Mouse (Mus musculus) T-helper 2 cell (primary cell): ENCODE measurements around the gene Erh.

ENCODE experiments used
- in situ Hi-C: fragments of 300-600 bp; cut with MboI, MseI; formaldehyde crosslinking; loops from one replicate; pipeline ENCODE4 v1.15.1; 2025; ENCODE audit warnings: high pct_unique_total_duplicates

Gene Erh

DNA sequence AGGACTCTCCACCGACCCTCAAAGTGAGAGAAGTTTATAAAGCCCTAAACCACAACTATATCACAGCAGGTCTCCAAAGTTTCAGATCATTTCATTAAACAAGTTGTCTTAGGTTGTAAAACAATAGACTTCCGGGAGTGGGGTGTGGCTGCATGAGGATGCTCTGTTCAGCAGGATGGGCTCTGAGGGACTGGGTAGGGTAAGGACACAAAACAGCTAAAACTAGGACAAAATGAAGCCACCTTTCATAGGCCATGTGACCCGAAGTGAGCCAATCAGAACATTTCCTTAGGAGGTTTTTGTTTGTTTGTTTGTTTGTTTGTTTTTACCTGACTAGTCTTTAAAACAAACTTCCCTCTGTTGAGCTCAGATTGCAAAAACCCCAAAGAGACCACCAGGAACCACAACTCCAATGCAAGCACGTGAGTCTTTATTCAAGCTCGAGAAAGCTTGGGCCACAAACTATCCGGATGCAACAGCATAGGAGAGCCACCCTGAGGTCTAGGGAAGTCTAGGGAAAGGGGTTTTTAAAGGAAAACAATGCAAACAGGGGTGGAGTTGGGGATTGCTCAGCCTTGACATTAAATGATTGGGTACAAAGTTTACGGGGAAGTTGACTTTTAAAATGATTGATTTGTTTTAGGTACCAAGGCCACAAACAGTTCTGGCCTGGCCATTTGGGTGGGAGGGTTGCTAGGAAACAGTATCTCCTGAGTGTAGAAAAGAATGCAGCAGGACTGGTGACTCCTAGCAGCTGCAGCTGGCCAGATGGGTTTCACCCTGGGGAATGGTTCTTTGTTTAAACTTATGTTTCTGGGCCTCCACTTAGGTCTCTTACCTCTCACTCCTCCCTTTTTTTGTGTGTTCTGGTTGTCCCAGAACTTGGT lies 28.5 kb downstream of the Erh start:
- in situ Hi-C loops, result no loop called here

DNA sequence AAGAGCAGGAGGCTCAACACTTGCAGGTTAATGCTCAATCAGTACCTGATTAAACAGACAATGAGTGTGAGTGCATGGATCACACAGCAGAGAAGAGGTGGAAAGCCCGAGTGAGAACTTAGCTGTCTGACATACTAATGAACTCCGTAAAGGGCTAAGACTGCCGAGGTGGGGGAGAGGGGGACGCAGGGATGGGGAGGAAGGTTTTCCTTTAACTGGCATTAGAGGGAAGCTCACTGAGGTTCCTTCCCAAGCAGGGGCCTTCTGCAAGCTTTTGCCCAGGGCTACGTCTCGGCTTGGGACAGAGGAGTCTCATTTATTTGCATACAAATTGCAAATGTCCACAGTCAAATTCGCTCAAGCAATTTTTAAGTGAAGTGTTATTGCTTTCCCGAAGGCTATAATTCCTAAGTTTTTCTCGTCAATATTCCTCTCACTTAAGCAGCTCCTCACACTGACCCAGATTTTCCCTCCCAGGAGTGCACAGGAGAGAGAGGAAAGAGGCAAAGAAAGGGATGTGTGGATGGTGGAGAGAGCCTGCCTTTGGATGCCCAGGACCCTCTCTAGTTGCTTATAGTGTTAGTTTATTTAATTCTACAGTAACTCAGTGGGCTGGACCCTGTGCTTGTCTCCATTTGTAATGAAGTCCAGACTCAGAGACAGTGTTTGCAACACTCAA lies 31.9 kb downstream of the Erh start:
- in situ Hi-C loops, result no loop called here

DNA sequence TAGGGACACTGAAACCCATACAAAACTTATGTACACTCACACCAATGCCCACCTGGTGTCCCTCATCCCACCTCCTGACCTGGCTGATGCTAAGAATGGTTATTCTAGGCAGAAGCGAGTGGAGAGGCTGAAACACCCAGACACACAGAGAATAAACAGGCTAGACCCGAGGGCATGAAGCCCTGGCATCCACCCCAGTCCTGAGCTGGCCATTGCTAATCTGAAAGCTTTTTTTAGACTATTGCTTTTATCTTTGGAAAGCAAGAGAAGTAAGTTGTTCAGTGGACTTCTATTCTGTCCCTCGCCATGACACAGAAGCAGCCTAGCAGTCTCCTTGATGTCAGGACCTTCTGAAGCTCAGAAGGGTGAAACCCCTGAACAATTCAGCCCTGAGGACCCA lies 34.2 kb downstream of the Erh start:
- in situ Hi-C loops, result loop anchor here (5.0 kb wide), 1 partner anchor 62 kb away; no protein-coding TSS in a partner anchor

DNA sequence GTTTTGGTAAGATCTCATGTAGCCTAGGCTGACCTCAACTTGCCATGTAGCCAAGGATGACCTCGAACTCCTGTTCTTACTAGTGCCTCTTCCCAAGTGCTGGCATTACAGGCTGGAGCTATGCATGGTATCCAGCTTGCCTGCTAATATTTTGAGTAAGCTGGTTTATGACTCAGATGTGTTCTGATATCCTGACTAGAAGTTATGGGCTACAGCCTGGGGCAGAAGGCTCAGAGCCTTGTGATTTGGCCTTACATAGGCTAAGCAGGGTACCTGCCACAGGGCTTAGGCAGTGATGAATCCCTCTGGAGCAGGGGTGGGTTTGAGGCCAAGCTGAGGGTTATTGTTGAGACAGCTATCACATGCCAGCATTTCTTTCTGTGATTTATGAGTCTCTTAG lies 35.6 kb downstream of the Erh start:
- in situ Hi-C loops, result loop anchor here (5.0 kb wide), 1 partner anchor 64 kb away; no protein-coding TSS in a partner anchor

DNA sequence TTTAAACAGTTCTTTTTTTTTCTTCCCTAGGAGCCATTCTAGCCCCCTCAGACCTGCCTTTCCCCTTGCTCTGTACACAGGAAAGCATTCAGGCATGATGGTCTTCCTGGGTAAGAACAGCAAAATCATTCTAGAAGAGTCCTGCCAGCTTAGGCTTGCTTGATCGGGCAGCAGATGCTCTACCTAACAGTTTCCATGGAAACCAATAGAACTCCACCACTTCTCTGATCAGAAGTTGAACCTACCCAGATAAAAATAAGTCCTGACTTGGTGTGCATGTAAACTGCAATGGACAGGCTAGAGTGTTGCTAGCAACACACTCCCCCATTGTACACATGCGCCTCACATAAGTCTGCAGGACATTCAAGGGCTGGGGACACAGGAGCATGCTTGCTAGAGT lies 39.9 kb downstream of the Erh start:
- in situ Hi-C loops, result no loop called here

DNA sequence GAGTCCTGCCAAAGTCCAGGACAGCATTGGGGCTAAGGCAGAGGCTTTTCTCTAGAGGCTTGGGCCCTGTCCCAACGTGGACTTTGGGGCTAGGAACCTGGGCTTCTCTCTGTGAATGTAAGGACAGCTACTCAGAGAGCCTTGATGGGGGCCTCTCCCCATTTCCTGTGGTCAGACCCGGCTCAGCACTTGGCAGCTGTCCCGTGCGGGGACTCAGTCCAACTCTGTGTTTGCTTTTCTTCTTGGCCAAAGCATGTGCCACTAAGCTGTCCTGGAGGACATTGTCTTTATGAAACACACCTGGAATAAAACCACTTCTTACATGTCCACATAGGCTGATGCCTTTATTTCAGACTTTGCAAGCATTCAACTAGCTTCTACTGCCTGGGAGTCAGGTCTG lies 40.6 kb downstream of the Erh start:
- in situ Hi-C loops, result no loop called here

DNA sequence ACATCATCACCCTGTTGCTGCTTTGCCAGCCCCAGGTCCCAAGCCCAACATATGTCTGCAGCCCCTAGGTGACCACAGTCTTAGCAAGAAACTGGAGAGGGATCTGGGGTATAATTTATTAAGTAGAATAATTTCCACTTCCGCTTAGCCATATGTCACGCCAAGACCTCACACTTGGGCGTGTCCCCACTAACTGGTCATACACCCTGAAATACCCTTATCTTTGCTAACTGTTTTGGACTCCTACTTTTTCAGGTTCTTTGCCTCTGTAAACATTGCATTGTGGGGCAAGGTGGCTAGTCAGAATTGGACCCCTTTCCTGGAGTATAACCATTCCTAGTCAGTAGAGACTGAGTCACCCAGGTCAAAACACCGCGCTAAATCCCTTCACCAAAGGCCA lies 41.7 kb downstream of the Erh start:
- in situ Hi-C loops, result no loop called here

DNA sequence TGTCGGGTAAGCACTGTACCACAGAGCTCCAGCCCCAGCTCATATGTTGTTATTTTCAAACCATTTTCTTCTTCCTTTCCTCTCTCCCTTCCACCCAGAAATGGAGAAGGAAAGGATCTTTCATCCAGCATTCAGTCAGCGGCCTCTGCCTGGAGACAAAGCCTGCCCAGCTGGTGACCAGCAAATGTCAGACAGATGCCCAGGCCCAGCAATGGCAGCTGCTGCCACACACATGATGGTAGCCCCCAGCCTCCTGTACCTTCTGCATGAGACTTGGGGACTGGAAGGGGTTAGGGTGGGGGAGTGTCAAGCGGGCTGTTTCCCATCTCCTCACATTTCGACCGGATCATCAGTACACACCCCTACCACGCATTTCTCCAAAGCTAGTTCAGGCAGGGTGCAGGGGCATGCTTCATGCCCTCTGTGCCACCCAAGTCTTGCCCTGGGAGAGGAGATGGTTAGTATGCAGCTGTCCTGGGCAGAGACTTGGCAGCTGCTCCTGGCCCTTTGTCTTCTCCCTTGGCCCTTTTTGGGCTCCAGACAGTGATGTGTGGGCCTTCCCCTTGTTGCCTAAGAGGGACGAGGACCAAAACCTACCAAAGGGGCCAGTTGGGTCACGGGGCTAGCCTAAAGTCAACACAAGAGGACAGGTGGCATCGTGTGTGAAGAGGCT lies 42.4 kb downstream of the Erh start:
- in situ Hi-C loops, result no loop called here

DNA sequence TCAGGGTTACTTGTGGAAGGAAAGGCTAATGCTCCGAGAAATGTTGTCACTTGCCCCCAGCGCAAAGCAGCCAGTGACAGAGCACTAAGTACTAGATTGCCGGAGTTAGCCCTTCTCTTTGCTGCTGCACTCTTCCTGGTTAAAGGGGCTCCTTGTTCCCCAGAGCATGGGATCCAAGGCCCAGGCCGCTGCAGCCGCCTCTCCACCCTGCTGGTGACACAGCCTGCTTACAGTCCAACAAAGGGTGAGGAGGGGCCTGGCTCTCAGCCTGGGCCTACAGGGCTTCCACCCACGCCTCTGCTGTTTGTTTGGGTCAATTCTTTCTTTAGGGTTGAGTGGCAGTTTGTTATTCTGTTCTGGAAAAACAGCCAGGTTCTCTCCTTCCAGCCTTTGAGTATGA lies 45.4 kb downstream of the Erh start:
- in situ Hi-C loops, result no loop called here

DNA sequence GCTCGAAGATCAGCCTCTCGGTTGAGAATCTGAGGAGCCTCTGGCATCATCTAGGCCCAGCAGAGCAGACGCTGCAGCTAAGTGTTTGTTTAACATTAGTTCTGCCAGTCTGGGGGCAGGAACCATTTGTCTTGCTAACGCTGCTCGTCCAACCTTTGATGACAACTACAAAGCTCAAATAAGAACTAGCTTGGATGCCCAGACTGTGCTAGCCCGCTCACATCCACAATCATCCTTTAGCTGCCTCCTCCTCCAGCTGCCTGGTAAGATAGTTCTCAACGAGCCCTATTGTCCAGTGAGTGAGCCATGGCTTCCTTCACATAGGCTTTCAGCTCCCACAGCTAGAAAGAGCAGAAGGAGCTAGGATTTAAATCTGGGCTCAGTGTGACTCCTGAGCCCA lies 45.9 kb downstream of the Erh start:
- in situ Hi-C loops, result no loop called here

DNA sequence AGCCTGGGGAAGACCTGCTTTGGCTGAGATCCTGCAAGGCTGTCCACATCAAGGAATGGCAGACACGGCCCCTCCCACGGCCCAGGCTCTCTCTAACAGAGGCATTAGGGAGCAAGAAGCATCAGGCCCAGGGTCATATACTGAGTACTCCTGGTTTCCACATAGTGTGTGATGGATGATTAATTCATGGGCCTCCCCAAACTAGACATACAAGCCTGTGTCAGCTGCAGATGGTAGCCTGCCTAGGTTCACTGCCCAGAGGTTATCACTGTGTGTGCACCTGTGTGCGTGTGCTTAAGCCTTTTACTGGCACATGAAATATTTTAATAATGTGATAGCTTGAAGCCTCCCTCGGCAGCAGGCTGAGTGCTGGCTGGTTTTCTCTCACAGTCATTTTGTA lies 48.2 kb downstream of the Erh start:
- in situ Hi-C loops, result no loop called here

DNA sequence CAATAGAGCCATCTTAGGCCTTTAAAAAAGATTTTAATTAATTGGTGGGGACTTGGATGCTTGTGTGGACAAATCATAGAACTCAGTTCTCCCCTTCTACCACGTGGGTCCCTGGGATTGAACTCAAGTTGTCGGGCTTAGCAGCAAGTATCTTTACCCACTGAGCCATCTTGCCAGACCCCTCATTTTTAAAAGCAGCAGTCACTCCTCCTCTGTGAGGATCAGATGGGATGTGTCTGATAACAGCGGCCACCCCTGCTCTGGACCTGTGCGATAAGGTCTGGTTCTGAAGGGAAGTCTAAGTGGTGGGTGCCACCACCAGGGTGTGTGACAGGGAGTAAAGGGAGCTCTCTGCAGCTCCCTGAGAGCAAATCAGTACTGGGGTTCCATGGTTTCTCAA lies 48.6 kb downstream of the Erh start:
- in situ Hi-C loops, result no loop called here

DNA sequence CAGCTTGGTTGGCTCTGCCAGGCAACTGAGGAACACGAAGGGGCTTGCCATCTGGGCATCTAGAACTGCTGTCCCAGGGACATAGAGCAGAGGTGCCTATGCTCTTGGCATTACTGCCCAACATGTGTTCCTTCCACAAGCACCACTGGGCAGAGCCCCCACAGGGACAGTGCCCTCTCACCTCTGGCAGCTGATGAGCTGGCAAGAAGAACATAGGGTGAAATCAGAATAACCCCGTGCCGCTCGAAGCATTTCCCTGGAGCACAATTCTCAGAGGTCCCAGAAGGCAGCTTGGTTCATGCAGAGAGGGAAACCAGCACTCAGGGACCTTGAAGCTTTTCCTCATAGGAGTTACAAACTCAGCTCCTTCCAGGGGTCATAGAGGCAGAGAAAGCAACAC lies 49.4 kb downstream of the Erh start:
- in situ Hi-C loops, result no loop called here

DNA sequence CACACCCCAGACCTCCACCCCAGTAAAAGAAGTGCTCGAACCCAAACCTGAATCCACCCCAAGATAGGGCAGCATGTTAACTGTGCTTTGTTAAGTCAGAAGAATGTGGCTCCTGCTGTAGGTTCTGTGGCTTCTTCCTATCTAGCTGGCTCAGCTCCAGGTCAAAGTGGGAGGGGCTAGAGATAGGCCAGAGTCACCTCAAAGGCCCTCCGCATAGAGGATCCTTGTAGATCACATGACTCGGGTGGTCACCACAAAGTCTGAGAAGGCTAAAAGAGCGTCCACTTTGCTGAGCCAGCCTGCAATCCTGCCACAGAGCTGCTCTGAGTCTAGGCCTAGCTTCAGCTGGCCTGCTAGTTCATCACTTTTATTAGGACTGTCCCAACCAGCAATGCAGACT lies 50.0 kb downstream of the Erh start:
- in situ Hi-C loops, result no loop called here

DNA sequence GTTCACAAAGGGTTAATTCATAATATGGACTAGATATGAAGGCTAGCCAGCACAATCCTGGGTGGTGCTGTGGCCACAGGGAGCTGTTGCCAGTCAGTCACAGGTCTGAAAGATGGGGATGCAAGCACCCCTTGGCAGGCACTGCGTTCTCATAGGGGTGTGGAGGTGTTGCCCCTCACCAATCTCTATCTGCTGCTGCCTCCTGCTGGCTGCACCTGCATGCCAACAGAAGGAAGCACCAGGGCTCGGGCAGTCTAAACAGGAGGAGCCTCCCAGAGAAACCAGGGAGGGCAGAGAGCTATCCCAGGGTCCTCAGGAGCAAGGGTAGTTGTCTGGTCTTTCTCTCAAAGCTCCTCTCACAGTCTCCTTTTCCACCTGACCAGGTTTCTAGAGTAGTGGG lies 59.2 kb downstream of the Erh start:
- in situ Hi-C loops, result loop anchor here (5.0 kb wide), 1 partner anchor 122 kb away; no protein-coding TSS in a partner anchor
